Mouse (Mus musculus) CH12.LX (cell line): Measurements from ENCODE around the gene Atp13a3. TPM values are rescaled to one million over a fixed set of nuclear protein-coding genes. Genes with fewer than 3 reads are reported as not detected.

Experiments
- DNase-seq: peaks from one replicate; pipeline ENCODE4 v3.0.0-alpha.2; 2013; ENCODE audit errors: extremely low read depth
- H3K27ac ChIP-seq: 2 replicates; pipeline ENCODE4 v1.5.1; 2012; ENCODE audit warnings: low read depth, mild to moderate bottlenecking, control low read depth, moderate library complexity; ENCODE audit not compliant: insufficient read depth
- H3K27me3 ChIP-seq: replicated peaks from 2 replicates; pipeline ENCODE3; 2012; ENCODE audit warnings: inconsistent platforms
- H3K36me3 ChIP-seq, 2 experiments: replicated peaks in 1 of 2; 2 replicates each; pipeline versions ENCODE3 to v1.6.1; 2012; ENCODE audit warnings: inconsistent platforms in 1 of 2, low read length in 1 of 2, mild to moderate bottlenecking in 1 of 2, mixed read lengths in 1 of 2, moderate library complexity in 1 of 2; ENCODE audit not compliant: control insufficient read depth in 1 of 2, insufficient read depth in 1 of 2
- H3K4me1 ChIP-seq, 2 experiments: 2 replicates each; pipeline ENCODE4 v1.6.1; 2012; ENCODE audit warnings: inconsistent platforms in 1 of 2, moderate library complexity in 1 of 2; ENCODE audit not compliant: insufficient read depth in 2 of 2, control insufficient read depth in 1 of 2
- H3K4me2 ChIP-seq: 2 replicates; pipeline ENCODE4 v1.6.1; 2012; ENCODE audit warnings: low read depth, mild to moderate bottlenecking, control low read depth; ENCODE audit not compliant: poor library complexity, insufficient read depth, severe bottlenecking
- H3K4me3 ChIP-seq, 3 experiments: fragments of 150-350 bp in 1 of 3; sonication (generic) in 1 of 3; replicated peaks in 1 of 3; 2 replicates each; pipeline versions ENCODE3 to v1.5.1; 2011 to 2012; ENCODE audit warnings: low read depth in 2 of 3, low read length in 2 of 3, mild to moderate bottlenecking in 2 of 3, moderate library complexity in 2 of 3, control low read depth in 1 of 3, improper control_type of control experiment in 1 of 3, inconsistent platforms in 1 of 3, mixed read lengths in 1 of 3; ENCODE audit not compliant: poor library complexity in 1 of 3
- H3K79me2 ChIP-seq: replicated peaks from 2 replicates; pipeline ENCODE4 v1.6.1; 2012; ENCODE audit warnings: mild to moderate bottlenecking, moderate library complexity; ENCODE audit not compliant: control insufficient read depth, poor library complexity, insufficient read depth, severe bottlenecking; ENCODE audit errors: extremely low read depth
- H3K9ac ChIP-seq: 2 replicates; pipeline ENCODE4 v1.6.1; 2012; ENCODE audit warnings: low read depth, mild to moderate bottlenecking, control low read depth, moderate library complexity; ENCODE audit not compliant: insufficient read depth
- H3K9me3 ChIP-seq: replicated peaks from 2 replicates; pipeline ENCODE3; 2012; ENCODE audit warnings: low read length, inconsistent platforms, mixed read lengths
- BHLHE40 ChIP-seq: IDR thresholded peaks from 2 replicates; pipeline ENCODE4 v1.6.1; 2011; ENCODE audit warnings: mild to moderate bottlenecking, low read depth, low read length, improper control_type of control experiment
- CHD2 ChIP-seq: IDR thresholded peaks from 2 replicates; pipeline ENCODE4 v1.6.1; 2011; ENCODE audit warnings: low read length, improper control_type of control experiment
- CTCF ChIP-seq, 2 experiments: IDR thresholded peaks in 1 of 2; conservative IDR thresholded peaks in 1 of 2; 2 replicates each; pipeline ENCODE4 v1.5.1; 2011 to 2012; ENCODE audit warnings: low read depth in 2 of 2, low read length in 2 of 2, improper control_type of control experiment in 1 of 2, inconsistent platforms in 1 of 2, mild to moderate bottlenecking in 1 of 2, moderate library complexity in 1 of 2
- E2F4 ChIP-seq: IDR thresholded peaks from 2 replicates; pipeline ENCODE4 v1.6.1; 2011; ENCODE audit warnings: low read depth, low read length, improper control_type of control experiment; ENCODE audit not compliant: insufficient replicate concordance
- ELF1 ChIP-seq: IDR thresholded peaks from 2 replicates; pipeline ENCODE4 v1.6.1; 2014; ENCODE audit warnings: low read depth, mild to moderate bottlenecking, inconsistent platforms, low read length, improper control_type of control experiment
- GABPA ChIP-seq: IDR thresholded peaks from 2 replicates; pipeline ENCODE4 v1.6.1; 2012; ENCODE audit warnings: low read depth, low read length, improper control_type of control experiment, inconsistent platforms; ENCODE audit not compliant: insufficient replicate concordance
- IRF4 ChIP-seq: IDR thresholded peaks from 2 replicates; pipeline ENCODE4 v1.6.1; 2014; ENCODE audit warnings: low read depth, mild to moderate bottlenecking, inconsistent platforms, low read length, improper control_type of control experiment
- MAFK ChIP-seq: IDR thresholded peaks from 2 replicates; pipeline ENCODE4 v1.6.1; 2011; ENCODE audit warnings: low read length, improper control_type of control experiment; ENCODE audit not compliant: insufficient replicate concordance
- MAZ ChIP-seq: IDR thresholded peaks from 2 replicates; pipeline ENCODE4 v1.6.1; 2012; ENCODE audit warnings: low read depth, mild to moderate bottlenecking, inconsistent platforms, low read length, improper control_type of control experiment, moderate library complexity
- MYC ChIP-seq: IDR thresholded peaks from 2 replicates; pipeline ENCODE4 v1.6.1; 2011; ENCODE audit warnings: low read depth, mild to moderate bottlenecking, improper control_type of control experiment, low read length
- NRF1 ChIP-seq: IDR thresholded peaks from 2 replicates; pipeline ENCODE4 v1.6.1; 2014; ENCODE audit warnings: low read depth, mild to moderate bottlenecking, inconsistent platforms, low read length, improper control_type of control experiment, moderate library complexity
- POLR2A ChIP-seq: IDR thresholded peaks from 2 replicates; pipeline ENCODE4 v1.6.1; 2011; ENCODE audit warnings: low read depth, mild to moderate bottlenecking, improper control_type of control experiment, low read length
- RCOR1 ChIP-seq: conservative IDR thresholded peaks from 2 replicates; pipeline ENCODE4 v1.6.1; 2012; ENCODE audit warnings: low read depth, mild to moderate bottlenecking, inconsistent platforms, low read length, improper control_type of control experiment
- SIN3A ChIP-seq: IDR thresholded peaks from 2 replicates; pipeline ENCODE4 v1.6.1; 2012; ENCODE audit warnings: low read length, improper control_type of control experiment, inconsistent platforms
- SMC3 ChIP-seq: IDR thresholded peaks from 2 replicates; pipeline ENCODE4 v1.6.1; 2011; ENCODE audit warnings: low read depth, low read length, improper control_type of control experiment
- USF1 ChIP-seq: IDR thresholded peaks from 2 replicates; pipeline ENCODE4 v1.6.1; 2014; ENCODE audit warnings: low read depth, mild to moderate bottlenecking, inconsistent platforms, low read length, improper control_type of control experiment
- USF2 ChIP-seq: conservative IDR thresholded peaks from 2 replicates; pipeline ENCODE4 v1.6.1; 2011; ENCODE audit warnings: low read depth, low read length, improper control_type of control experiment
- ZKSCAN1 ChIP-seq: IDR thresholded peaks from 2 replicates; pipeline ENCODE4 v1.6.1; 2012; ENCODE audit warnings: low read depth, inconsistent platforms, low read length, improper control_type of control experiment, borderline replicate concordance
- ZMIZ1 ChIP-seq: IDR thresholded peaks from 2 replicates; pipeline ENCODE4 v1.6.1; 2012; ENCODE audit warnings: low read depth, mild to moderate bottlenecking, inconsistent platforms, low read length, improper control_type of control experiment
- dilution Hi-C: fragments of 300-500 bp; cut with MboI; formaldehyde crosslinking; loops from 2 replicates; pipeline ENCODE4 v1.14.3; 2020; ENCODE audit warnings: low sequenced_read_pairs; ENCODE audit not compliant: extremely low pct_unique_long_range_greater_than_20kb, extremely low pct_ligation_motif_present
- in situ Hi-C: fragments of 300-500 bp; cut with MboI; formaldehyde crosslinking; loops from 3 replicates; pipeline ENCODE4 v1.14.3; 2019; ENCODE audit warnings: low sequenced_read_pairs, low pct_ligation_motif_present, low pct_unique_long_range_greater_than_20kb, mixed read lengths
- polyA plus RNA-seq: library from polyadenylated mRNA; unstranded; fragments of >175 nt; gene quantifications from 2 replicates; pipeline ENCODE4 v1.2.1, GENCODE M21; 2012; ENCODE audit warnings: low read depth; ENCODE audit not compliant: insufficient read length
- total RNA-seq, 2 experiments: library from RNA; depleted of rRNA; stranded (reverse); fragments of 300-350 nt in 1 of 2; fragments of >200 nt in 1 of 2; gene quantifications; 2 replicates each; pipeline ENCODE4 v1.2.3; 2012 to 2014

Atp13a3 gene
- total and polyA plus RNA-seq, 3 experiments, result 46.7 to 73.0 (median 49.9) TPM

GRCm38 (mm10) chr16:30280676-30281297 lies 125.0 kb downstream of the Atp13a3 start:
- Histone ChIP-seq H3K9me3 (no peaks in the 10 kb centered on the region), H3K79me2 (no peaks in the 10 kb centered on the region), H3K4me1 (peaks cover 5 to 44% of the 10 kb centered on the region in 2 experiments; a peak in 2 of 4 replicates), H3K36me3 (no peaks in the 10 kb centered on the region), H3K4me2 (no peak overlapping the region), H3K27me3 (peaks cover 5% of the 10 kb centered on the region), H3K9ac (no peak overlapping the region), H3K4me3 (no peak overlapping the region), H3K27ac (no peak overlapping the region)
- in situ Hi-C loops, result no loop called here
- no peak for DNase-seq
- TF ChIP-seq CHD2, result 0 out of 2 replicates have a peak, but pooled peaks have one; percentile 13
- TF ChIP-seq POLR2A, result no peak
- TF ChIP-seq SMC3, result no peak
- dilution Hi-C loops, result no loop called here

- H3K4me3 ChIP-seq, result no peak overlapping the region
Measured at GRCm38 (mm10) chr16:30278406-30278805, 127.4 kb downstream of the Atp13a3 start.

GRCm38 (mm10) chr16:30275558-30276340 lies 130.0 kb downstream of the Atp13a3 start:
- in situ Hi-C loops, result no loop called here
- dilution Hi-C loops, result no loop called here
- H3K4me1 ChIP-seq, result peaks cover 9 to 56% of the 10 kb centered on the region in 2 experiments

More at GRCm38 (mm10) chr16:30278406-30278805, 127.4 kb downstream of the Atp13a3 start:
- H3K79me2 ChIP-seq, result no peaks in the 10 kb centered on the region
- H3K9ac ChIP-seq, result no peak overlapping the region
- no peaks in the 10 kb centered on the region for H3K36me3 ChIP-seq
- dilution Hi-C loops (no loop called here), in situ Hi-C loops (no loop called here)
- no peak for DNase-seq
- no peaks in the 10 kb centered on the region for H3K9me3 ChIP-seq
- no peak for TF ChIP-seq MAZ
- TF ChIP-seq ELF1, result no peak
- no peak for TF ChIP-seq CTCF (conservative IDR thresholded peaks at IDR 0.05 in 1 of 2, IDR thresholded peaks at IDR 0.05 in 1 of 2; ENCODE audit: low read depth in 2 of 2, low read length in 2 of 2)
- no peak for TF ChIP-seq NRF1
- TF ChIP-seq ZMIZ1, result no peak
- TF ChIP-seq MYC, result no peak
- no peak for TF ChIP-seq GABPA
- no peak for TF ChIP-seq SIN3A
- no peak for TF ChIP-seq USF1
- no peak for TF ChIP-seq RCOR1
- no peak for TF ChIP-seq E2F4
- TF ChIP-seq IRF4, result no peak
- no peak for TF ChIP-seq USF2
- TF ChIP-seq BHLHE40, result no peak
- no peak for TF ChIP-seq ZKSCAN1
- H3K27ac ChIP-seq, result no peak overlapping the region
- peaks cover 2% of the 10 kb centered on the region for H3K27me3 ChIP-seq
- no peak overlapping the region for H3K4me2 ChIP-seq
- H3K4me1 ChIP-seq, result peaks cover 5 to 39% of the 10 kb centered on the region in 2 experiments; a peak in 2 of 4 replicates

More at GRCm38 (mm10) chr16:30275558-30276340, 130.0 kb downstream of the Atp13a3 start:
- Histone ChIP-seq H3K36me3 (no peaks in the 10 kb centered on the region), H3K79me2 (no peaks in the 10 kb centered on the region), H3K4me2 (no peak overlapping the region), H3K9ac (no peak overlapping the region), H3K4me3 (no peak overlapping the region), H3K27me3 (no peaks in the 10 kb centered on the region), H3K9me3 (no peaks in the 10 kb centered on the region), H3K27ac (no peak overlapping the region)
- DNase-seq, result no peak
- no peak for TF ChIP-seq CHD2
- no peak for TF ChIP-seq USF2
- TF ChIP-seq MAFK, result no peak
